Mouse (Mus musculus): ENCODE measurements around the gene Foxa2.

Gene Foxa2

GRCm38 (mm10) chr2:147998206-147998966 lies 48.4 kb downstream of the Foxa2 start:
- DNase-seq: no peak

GRCm38 (mm10) chr2:147996781-147997180 lies 50.0 kb downstream of the Foxa2 start:
- no peak for DNase-seq

GRCm38 (mm10) chr2:147993821-147994220 lies 52.9 kb downstream of the Foxa2 start:
- no peak for DNase-seq

- DNase-seq: no peak
Measured at GRCm38 (mm10) chr2:147992935-147993679, 53.7 kb downstream of the Foxa2 start.
